Mouse (Mus musculus) 3T3-L1 (cell line): ENCODE results near the gene Olfr56.
A peak's percentile ranks its signal among the peaks of the same experiment; 100 is the strongest.

ENCODE experiments used
- DNase-seq: peaks from one replicate; pipeline ENCODE4 v3.0.0-alpha.2; 2015; ENCODE audit warnings: low read depth, low spot score

The Olfr56 gene

DNA sequence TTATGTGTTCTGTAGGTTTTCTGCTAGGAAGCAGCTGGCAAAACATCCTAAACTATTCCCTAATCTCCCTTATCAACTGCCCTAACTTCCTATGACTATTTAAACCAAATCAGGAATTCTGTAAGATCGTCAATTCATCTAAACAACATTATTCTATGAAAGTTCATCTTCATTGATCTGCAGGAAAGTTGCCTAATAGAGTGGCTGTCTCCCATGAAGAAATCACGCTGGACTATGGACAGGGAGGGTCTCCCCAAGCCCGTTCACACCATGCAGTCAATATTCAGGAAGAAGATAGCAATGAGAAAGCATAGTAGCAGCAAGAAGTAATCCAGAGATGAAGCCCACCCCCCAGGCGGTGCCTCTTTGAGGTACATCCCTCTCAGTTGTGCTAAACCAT is 112.5 kb downstream of the Olfr56 start:
- DNase-seq, result no peak

DNA sequence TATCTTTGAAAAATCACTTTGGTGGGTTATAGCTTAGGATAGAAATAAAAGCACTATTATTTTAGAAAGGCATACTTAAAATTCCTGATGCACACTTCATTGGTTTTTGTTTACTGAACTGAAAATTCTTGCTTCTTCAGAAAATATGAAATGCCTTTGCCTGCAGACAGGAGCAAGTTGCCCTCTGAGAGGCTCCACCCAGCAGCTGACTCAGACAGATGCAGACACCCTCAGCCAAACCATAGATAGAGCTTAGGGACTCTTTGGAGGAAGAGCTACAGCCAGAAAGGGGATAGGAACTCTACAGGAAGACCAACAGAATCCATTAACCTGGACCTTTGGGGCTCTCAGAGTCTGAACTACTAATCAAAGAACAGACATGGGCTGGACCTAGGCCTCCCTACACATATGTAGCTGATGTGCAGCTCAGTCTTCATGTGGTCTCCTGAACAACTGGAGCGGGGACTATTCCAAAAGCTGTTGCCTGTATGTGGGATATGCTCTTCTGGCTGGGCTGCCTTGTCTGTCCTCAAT is 113.4 kb downstream of the Olfr56 start:
- DNase-seq, result peak; percentile 58

DNA sequence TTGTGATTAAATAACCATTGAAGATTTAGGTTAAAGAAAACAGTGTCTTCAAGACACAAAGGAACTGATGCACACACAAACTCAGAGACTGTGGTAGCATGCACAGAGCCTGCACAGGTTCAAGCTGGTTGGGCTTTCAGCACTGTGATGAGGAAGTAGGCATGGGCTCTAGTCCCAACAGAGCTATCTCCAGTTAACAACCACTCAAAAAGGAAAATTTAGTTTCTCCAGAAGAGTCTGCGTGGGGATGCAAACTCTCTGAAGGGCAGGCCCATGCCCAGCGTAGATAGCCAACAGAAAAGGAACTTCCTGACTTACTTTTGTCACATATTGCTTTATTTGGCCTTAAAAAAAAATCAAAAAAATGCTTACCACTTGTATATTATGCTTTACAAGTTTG is 114.1 kb downstream of the Olfr56 start:
- DNase-seq, result no peak

DNA sequence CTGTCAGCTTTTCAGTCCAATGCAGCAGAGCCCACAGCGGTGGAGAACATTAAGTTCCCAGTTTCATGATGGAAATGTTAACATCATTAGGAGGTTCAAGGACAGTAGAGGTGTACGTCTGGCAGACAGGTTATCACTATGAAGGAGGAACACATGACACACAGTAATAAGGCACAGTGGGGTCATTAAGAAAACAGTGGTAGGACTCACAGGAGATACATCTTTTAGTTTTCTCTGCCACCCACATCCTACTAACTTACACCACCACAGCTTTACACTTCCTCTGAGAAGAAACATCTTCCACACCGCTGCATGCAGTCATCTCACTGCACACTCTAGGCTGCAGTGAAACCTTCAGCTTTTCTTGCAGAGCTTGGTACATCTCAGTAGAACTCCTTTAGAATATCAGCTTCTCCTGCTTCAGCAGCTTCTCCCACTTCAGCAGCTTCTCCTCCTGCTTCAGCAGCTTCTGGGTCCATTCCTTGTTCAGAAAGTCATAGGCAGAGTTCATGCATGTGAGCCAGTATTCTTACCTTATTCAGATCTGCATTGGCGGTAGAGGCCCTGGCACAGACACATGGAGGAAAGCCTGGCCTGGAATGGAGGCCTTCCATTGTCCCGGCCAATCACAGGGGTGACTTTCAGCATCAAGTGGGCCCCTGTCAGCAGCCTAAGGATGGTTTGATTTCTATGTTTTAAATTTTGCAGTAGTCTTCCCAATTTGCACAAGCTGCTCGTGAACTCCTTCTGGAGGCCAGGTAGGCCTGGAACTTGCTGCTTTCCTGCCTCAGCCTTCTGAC is 115.4 kb downstream of the Olfr56 start:
- no peak for DNase-seq

DNA sequence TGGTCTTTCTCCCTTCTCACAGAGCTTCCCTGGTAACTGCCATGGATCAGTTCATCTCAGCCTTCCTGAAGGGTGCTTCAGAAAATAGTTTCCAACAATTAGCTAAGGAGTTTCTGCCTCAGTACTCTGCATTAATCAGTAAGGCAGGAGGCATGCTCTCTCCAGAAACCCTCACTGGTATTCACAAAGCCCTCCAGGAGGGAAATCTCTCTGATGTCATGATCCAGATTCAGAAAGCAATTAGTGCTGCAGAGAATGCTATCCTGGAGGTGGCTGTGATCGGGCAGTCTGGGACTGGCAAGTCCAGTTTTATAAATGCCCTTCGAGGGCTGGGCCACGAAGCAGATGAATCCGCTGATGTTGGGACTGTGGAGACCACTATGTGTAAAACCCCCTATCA is 116.7 kb downstream of the Olfr56 start:
- no peak for DNase-seq

DNA sequence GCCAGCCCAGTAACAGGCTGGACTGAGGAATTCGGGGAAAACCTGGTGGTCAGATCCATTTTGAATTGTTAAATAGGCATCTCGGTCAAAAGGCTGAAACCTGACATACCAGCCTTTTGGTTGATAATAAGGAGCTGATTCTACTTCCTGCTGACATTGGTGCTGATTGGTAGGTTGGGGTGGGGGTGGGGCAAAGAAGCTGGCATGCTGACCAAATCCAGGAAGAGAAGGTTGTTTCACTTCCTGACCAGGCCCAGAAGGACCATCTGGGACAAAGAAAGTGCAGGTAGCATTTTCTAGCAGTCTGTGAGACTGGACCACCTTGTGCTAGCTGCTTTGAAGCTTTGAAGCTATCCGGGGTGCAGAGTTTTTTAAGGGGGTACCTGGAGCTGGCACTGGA is 121.7 kb downstream of the Olfr56 start:
- DNase-seq, result peak; percentile 16

DNA sequence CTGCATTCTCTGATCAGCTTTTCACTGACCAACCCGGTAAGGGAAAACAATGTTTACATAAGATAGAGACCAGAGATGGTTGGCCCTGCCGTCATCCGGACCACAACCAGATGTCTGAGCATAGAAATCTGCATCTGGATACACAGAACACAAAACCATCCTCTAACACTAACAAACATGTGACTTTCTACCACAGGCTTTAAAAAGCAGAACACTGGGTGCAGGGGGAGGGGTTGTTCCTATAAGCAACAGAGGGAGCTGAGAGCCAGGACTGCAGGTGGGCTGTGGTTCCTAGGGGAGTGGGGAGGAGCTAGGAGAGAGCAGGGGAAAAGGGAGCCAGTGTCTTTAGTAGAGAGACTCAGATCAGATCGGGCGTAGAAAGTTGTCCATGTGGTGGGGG is 122.8 kb downstream of the Olfr56 start:
- no peak for DNase-seq

DNA sequence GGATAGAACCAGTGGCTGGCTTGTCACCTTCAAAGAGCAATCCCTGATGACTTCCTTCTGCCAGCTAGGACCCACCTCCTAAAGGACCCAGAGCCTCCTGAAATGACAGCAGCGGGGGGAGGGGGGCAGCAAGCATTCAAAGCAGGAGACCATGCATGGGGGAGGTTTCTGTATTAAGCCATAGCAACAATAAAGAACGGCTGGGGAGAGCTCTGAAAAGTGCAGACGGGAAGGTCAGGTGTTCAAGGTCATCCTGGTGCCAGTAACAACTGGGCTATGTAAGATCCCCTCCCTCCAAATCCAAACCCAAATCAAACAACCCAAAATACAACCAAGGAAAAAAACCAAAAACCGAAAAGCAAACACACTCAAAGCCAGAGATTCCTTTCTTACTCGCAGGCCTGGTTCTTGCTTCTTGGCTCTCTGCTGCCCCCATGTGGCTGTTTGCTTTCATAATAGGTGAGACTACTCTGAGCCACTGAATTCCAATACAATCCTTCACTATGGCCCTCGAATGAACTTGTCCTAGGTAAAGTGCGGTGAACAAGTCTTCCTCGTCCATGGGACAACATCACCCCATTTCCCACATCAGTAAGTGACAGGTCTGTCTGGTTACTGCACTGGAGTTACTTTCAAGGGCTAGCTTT is 124.5 kb downstream of the Olfr56 start:
- peak; percentile 93 for DNase-seq

DNA sequence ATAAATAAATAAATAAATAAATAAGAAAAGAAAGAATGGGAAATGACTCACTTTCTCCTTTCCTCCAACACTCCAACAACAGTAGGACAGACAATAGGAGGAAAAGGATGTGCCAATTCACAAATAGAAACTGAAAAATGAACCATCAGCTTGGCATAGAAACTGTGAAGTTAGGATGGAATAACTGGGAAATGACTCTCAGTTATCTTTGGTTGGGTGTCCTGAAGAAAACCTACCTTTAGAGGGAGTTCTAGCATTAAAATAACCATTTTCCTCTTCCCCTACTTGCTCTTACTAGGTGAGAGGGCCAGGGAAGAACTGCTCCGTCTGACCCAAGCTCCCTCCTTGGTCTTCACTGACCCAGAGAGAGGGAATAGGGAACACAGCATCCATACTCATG is 127.1 kb downstream of the Olfr56 start:
- DNase-seq, result no peak

DNA sequence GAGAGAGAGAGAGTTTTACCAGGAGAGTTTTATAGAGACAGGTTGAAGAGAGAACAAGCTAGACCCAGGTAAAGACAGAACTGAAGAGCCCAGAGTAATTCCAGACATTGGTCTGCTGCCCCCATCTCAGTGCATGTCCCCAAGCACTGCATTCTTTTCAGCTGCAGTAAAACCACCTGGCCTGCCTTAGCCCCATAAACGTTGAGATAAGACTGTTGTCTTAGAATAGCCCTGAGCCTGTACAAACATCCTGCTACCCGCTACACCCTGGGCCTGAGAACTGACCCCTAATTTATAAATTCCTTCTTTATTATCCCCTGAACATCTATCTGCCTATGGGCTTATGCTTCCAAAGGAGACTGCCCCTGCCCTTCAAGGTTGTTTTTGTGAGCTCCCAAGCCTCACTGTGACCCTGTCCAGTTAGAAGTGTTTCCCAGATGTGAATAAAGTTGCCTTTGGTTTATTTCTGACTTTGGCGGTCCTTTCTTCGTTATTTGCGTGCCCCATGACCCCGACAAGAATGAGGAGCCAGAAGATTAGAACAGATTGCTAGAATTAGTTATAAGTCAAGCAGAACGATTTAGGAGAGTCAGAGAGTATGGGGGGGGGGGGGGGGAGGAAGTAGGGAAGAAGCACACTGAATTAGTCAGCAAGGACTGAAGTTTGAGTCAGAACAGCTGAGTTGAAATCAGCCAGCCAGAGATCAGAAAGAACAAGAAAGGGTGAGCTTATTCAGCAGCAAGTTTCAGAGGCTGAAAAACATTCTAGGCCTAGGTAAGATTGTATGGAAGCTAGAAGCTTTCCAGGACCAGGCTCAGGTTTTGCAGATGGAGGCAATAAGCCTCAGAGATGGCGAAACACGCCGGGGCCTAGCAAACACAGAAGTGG is 129.2 kb downstream of the Olfr56 start:
- peak; percentile 63 for DNase-seq

DNA sequence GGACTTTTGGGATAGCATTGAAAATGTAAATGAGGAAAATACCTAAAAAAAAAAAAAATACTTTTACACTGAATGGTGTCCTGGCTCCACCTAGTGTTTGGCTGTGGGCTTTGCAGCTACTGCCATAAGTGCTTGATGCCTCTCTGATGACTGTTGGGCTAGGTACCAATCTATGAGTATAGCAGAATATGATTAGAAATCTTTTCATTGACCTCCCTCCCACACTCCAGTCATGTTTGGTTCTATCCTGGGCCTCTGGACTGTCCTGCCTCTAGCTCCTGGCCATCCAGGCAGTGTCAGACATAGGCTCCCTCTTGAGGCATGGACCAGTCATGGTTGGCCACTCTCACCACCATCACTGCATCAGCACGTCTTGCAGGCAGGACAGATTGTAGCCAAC is 130.1 kb downstream of the Olfr56 start:
- DNase-seq, result peak; percentile 81

DNA sequence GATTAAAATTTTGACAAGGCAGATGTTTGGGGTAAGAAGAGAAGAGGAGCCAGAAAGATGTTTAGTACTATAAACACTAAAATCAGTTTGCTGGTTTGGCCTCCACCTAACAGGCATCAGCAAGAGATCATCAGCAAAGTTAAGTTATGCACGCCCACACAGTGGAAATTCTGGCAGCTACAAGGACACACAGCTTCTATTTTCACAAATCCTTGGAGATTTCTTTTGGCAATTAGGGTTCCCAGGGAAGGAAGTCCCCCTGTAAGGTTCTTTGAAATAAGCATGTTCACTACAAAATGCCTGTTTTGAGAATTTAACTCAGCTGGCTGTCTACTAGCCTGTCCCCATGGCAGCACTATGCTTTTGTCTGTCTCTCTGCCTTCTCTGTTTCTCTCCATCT is 132.3 kb downstream of the Olfr56 start:
- DNase-seq, result no peak

DNA sequence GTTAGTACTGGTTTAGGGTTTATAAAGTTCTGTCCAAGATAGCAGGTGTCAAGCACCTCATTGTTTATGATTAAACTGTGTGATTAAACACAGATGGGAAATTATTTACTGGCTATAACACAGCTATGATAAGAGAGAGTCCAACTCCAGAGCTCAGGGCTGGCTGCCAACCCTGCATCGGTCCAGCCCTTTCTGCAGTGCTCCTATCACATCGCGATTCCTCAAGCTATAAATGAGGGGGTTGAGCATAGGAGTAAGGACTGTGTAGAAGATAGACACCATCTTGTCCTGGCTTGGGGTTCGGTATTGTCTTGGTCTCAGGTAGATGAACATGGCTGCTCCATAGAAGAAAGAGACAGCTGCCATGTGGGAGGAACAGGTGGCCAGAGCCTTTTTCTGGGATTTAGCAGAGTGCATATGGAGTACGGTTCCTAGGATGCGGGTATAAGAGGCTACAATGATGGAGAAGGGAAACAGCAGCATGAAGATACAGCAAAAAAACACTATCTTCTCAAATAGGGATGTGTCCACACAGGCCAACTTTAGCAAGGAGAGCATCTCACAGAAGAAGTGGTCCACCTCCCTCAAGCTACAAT is 134.0 kb downstream of the Olfr56 start:
- DNase-seq, result no peak

DNA sequence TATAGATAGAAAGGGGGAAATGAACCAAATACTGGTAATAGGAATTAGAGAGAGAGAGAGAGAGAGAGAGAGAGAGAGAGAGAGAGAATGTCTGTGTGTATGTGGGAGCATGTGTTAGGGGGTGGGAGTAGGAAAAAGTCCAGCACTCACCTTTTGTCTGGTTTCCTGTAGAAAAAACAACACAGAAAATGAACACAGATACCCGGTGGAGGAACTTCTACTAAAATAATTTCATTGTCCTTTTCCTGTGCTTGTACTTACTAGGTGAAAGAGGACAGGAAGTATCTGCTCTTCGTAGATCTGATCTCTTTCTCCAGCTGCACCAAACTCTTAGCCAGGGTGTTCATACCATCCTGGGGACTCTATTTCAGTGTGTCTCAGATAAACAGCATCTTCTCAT is 135.5 kb downstream of the Olfr56 start:
- no peak for DNase-seq

DNA sequence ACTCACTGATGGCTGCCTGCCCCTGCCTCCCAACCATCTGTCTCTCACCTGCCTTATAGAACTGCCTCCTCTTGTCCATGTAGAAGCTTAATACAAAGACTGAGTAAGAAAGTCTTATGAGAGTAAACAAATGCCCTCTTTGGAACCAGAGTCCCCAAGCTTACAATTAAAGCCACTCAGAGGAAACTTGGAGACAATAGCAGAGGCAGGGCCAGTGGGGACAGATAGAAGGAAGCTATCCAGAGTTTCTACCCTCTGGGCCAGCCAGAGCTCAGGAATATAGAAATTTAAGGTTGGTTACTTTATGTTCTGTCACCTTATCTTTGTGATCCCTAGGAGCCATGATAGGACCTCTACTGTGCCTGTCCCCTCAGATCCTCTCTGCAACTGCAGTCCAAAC is 136.1 kb downstream of the Olfr56 start, which contains the start of gene Olfr1396:
Gene Olfr1396, minus strand, starts transcription at position 101 of the 400 bp plus-strand sequence.
- no peak for DNase-seq

DNA sequence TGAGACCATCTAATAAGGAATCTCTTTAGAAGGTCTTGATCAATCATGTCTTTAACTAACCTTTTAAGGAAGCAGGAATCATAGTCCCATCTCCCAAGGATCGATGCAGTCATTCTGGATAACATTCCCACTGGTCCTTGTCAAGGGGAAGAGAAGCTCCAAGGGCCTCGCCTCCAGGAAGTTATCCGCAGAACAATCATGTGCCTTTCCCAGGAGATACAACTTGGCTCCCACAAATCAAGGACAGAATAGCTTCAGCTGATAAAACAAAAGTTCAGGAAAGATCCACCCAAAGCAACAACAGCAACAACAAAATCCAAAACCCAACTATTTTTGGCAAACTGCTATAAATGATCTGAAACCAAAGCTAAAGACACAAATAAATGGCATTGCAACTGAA is 140.9 kb downstream of the Olfr56 start:
- DNase-seq, result no peak

DNA sequence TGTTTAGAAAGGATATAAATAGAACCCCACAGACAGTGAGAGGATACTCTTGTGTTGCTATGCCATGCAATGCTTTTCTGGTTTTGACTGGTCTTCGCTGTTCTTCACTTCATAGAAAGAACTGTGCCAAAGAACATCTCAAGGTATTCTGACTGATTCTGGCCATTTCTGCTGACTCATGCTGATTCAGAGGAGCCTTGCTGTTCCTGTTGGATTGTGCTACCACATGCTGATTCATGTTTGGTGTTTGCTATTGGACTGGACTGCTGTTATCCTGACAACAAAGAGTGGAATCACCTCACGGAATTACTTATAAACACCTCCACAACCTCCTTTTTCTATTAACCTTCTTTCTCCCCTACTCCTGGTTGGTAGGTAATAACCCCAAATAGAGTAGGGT is 145.5 kb downstream of the Olfr56 start:
- DNase-seq, result peak; percentile 39

DNA sequence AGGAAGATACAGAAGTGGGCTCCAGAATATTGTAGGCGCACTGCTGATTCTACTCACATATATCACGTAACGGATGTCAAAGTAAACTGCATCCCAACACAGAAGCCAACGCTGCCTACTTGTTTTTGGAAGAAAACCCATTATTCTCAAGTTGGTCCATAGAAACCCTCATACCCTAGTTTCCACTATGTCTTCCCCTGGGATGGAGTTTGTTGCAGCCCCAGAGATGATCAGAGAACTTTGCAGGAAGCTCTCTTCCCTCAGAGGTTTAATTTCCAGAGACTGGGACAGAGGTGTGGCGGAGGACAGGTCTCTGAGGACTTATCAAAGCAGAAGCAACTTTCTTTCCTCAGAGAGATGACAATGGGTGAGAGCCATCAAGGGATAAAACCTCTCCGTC is 163.3 kb downstream of the Olfr56 start, which contains the start of gene Olfr1395:
Gene Olfr1395, plus strand, starts transcription at position 301 of the 400 bp plus-strand sequence.
- no peak for DNase-seq

DNA sequence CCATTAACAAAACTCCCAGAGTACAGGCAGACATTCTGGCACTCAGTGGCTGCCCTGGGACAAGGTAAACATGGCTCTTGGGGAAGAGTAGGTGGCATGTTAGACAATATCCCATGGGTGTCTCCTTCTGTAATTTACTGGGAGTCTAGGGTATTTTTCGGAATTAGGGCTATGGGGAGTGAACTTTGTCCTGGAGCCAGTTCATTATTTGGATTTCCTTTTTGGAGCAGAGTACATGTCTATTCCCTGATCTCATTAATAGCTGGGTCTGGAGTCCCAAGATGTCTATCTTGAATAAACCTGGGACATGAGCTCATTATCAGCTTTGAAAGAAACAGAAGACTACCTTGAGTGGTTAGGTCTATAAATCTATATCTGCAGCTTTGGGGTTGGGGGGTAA is 175.4 kb downstream of the Olfr56 start, which contains the start of gene Olfr1394:
Gene Olfr1394, plus strand, starts transcription at position 301 of the 400 bp plus-strand sequence.
- DNase-seq, result no peak

DNA sequence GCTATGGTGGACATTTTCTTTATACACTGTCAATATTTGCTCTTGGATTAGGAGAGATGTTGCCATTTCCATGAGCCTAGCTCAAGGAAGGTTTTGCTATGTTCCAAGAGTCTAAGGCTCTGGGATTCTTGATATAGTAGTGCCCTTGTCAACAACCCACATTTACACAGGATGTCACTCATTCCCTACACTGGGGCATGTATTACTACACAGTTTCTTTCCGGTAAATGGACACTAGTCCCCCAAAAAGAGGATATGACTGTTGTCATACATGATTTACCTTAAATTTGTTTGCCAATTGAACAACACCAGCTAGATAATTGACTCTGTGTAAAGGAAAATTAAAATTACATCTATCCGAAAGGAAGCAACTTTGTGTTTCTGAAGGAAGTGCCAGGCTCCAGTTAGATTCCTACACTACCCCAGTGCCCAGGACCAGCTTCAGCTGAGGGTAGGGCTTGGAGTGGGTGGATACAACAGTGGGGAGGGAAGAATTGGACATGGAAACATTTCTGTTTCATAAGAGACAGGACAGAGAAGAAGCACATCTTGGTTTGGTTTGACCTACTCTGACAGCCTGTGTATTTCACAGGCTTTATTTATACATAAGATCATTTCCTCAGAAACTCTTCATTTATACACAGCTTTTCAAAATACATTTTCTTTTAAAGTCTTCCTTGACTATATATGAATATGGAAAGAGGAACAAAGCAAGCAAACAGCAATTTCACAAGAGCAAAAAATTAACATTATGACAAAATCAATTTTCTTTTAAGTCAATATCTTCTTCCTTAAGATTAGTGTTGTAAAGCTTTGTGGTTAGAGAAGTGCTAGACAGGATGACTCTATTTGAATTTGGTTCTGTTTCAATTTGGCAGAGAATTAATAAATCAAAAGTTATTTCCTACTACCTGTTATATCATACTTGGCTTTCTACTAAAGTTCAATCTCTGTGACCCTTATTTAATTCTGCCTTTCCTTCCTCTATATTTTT is 178.4 kb downstream of the Olfr56 start:
- DNase-seq, result no peak
